Mouse (Mus musculus) natural killer cell, adult 2 months (primary cell): ENCODE data around the gene Tra2b.
"Not testable (repeated sequence)": the region's sequence is repeated elsewhere in the genome, so short reads cannot be mapped to it uniquely, and the experiment has no call there.

ENCODE experiments used
- DNase-seq, 2 experiments: peaks; one replicate each; pipeline ENCODE4 v3.0.0; 2022; ENCODE audit warnings: low spot score in 2 of 2

Tra2b gene

GRCm38 (mm10) chr16:22242239-22242866 lies 23.5 kb downstream of the Tra2b start:
- DNase-seq, result no peak

- DNase-seq, result no peak
These were observed 24.2 kb downstream of the Tra2b start for GRCm38 (mm10) chr16:22241376-22242238.

GRCm38 (mm10) chr16:22240856-22241255 lies 24.9 kb downstream of the Tra2b start:
- DNase-seq, result no peak

- no peak for DNase-seq
These were observed 25.8 kb downstream of the Tra2b start for GRCm38 (mm10) chr16:22239978-22240377.

- no peak for DNase-seq
These were observed 26.7 kb downstream of the Tra2b start for GRCm38 (mm10) chr16:22238928-22239620.

GRCm38 (mm10) chr16:22238402-22238801 lies 27.4 kb downstream of the Tra2b start:
- DNase-seq, result not testable (repeated sequence)

GRCm38 (mm10) chr16:22236814-22237213 lies 29.0 kb downstream of the Tra2b start:
- no peak for DNase-seq

- DNase-seq, result no peak
These were observed 31.3 kb downstream of the Tra2b start for GRCm38 (mm10) chr16:22234535-22234934.

GRCm38 (mm10) chr16:22230276-22230675 lies 35.5 kb downstream of the Tra2b start:
- not testable (repeated sequence) for DNase-seq

- no peak for DNase-seq
These were observed 62.3 kb downstream of the Tra2b start for GRCm38 (mm10) chr16:22203501-22203900.

GRCm38 (mm10) chr16:22201858-22202257 lies 63.9 kb downstream of the Tra2b start:
- DNase-seq, result no peak

GRCm38 (mm10) chr16:22200476-22200875 lies 65.3 kb downstream of the Tra2b start:
- no peak for DNase-seq
